Mouse (Mus musculus) embryonic facial prominence, embryonic 14.5 days (tissue): ENCODE measurements around the gene Eed. TPM values are rescaled to one million over a fixed set of nuclear protein-coding genes. Genes with fewer than 3 reads are reported as not detected.

Experiments used
- ATAC-seq: fragments of 200-750 bp; cut with Nextera tagmentation; 2 replicates; pipeline ENCODE4 v1.8.0; 2017; ENCODE audit warnings: low read depth, moderate number of reproducible peaks, moderate TSS enrichment
- DNase-seq: peaks from one replicate; pipeline ENCODE4 v3.0.0-alpha.2; 2015; ENCODE audit warnings: low spot score
- H3K27ac ChIP-seq: fragments of 300-500 bp; sonication (generic); replicated peaks from 2 replicates; pipeline ENCODE4 v1.5.1; 2014; ENCODE audit warnings: low read depth, mild to moderate bottlenecking, low read length, moderate library complexity
- H3K27me3 ChIP-seq: fragments of 300-500 bp; sonication (generic); replicated peaks from 2 replicates; pipeline ENCODE4 v1.6.1; 2014; ENCODE audit warnings: low read length; ENCODE audit not compliant: control insufficient read depth, insufficient read depth
- H3K36me3 ChIP-seq: fragments of 300-500 bp; sonication (generic); 2 replicates; pipeline ENCODE4 v1.6.1; 2014; ENCODE audit warnings: low read length, mixed read lengths; ENCODE audit not compliant: control insufficient read depth, insufficient read depth
- H3K4me1 ChIP-seq: fragments of 300-500 bp; sonication (generic); 2 replicates; pipeline ENCODE4 v1.6.1; 2014; ENCODE audit warnings: antibody characterized with exemption, low read length; ENCODE audit not compliant: control insufficient read depth, insufficient read depth
- H3K4me2 ChIP-seq: fragments of 300-500 bp; sonication (generic); 2 replicates; pipeline ENCODE4 v1.6.1; 2014; ENCODE audit warnings: low read depth, mild to moderate bottlenecking, low read length, moderate library complexity, mixed read lengths
- H3K4me3 ChIP-seq: fragments of 300-500 bp; sonication (generic); 2 replicates; pipeline ENCODE4 v1.5.1; 2014; ENCODE audit warnings: low read depth, mild to moderate bottlenecking, low read length
- H3K9ac ChIP-seq: fragments of 300-500 bp; sonication (generic); 2 replicates; pipeline ENCODE4 v1.6.1; 2014; ENCODE audit warnings: low read depth, mild to moderate bottlenecking, low read length, moderate library complexity, mixed read lengths
- H3K9me3 ChIP-seq: fragments of 300-500 bp; sonication (generic); 2 replicates; pipeline ENCODE4 v1.6.1; 2016; ENCODE audit warnings: low read length; ENCODE audit not compliant: control insufficient read depth
- WGBS: fragments of 180-500 bp; shearing (Covaris S2); extraction: QIAGEN DNeasy Blood & Tissue Kit; methylation state at CpG from one replicate; pipeline ENCODE4 v1.1.7; 2014; 5-methylcytosine and 5-hydroxymethylcytosine counted together
- polyA plus RNA-seq: library from polyadenylated mRNA; unstranded; fragments of >200 nt; fragmentation: Nextera tagmentation; extraction: Ambion mirVana; gene quantifications from 2 replicates; pipeline ENCODE4 v1.2.1, GENCODE M21; 2014

Gene Eed
- polyA plus RNA-seq, 1 experiment from 2014 or later = 64.7 TPM

DNA sequence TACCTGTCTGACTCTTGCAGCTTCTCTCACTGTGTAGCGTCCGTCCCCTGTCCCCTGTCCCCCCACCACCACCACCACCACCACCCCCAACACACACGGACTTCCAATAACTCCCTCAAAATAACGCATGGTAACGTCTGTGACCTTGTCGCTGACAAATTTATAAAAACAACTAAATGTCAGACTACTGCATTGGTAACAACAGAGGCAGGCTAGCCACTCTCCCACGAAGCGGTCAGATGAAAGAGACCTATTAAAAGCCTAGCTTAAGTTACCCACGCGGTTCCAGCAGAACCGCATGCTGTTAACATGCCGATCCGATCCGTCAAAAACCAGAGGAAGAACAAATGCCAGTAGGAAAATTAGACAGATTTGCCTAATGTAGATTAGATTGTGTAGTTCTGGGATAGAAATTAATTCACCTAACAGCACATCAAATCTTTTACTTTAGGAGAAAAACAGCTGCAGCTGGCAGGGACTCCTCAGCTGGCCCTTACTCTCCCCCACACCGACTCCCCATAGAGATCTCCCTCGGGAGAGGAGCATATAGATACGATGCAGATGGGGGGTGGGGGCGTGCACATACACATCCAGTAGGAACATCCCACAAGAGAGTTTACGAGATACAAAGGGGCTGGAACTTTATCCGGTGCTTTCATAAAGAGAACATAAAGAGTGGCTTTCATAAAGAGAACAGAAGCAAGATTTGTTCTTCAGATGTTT lies 71.7 kb downstream of the Eed start:
- H3K36me3 ChIP-seq = no peaks in the 10 kb centered on the region
- DNase-seq (peak; percentile 43), ATAC-seq (no peak)
- no peaks in the 10 kb centered on the region for H3K9me3 ChIP-seq
- H3K4me3 ChIP-seq = no peak overlapping the region
- H3K27me3 ChIP-seq = 0 out of 2 replicates have a peak, but pooled peaks cover 3% of the 10 kb centered on the region
- WGBS = 49% methylated on average over 20 of the region's 20 CpGs
- peak overlapping the region; percentile 31 for H3K4me2 ChIP-seq
- peaks cover 3% of the 10 kb centered on the region for H3K4me1 ChIP-seq
- no peak overlapping the region for H3K9ac ChIP-seq
- H3K27ac ChIP-seq = no peak overlapping the region

- Histone ChIP-seq H3K9me3 (no peaks in the 10 kb centered on the region), H3K27ac (no peak overlapping the region), H3K9ac (no peak overlapping the region), H3K4me2 (peak overlapping the region; percentile 31), H3K27me3 (0 out of 2 replicates have a peak, but pooled peaks cover 3% of the 10 kb centered on the region), H3K4me1 (peaks cover 6% of the 10 kb centered on the region), H3K4me3 (no peak overlapping the region), H3K36me3 (no peaks in the 10 kb centered on the region)
- DNase-seq = peak; percentile 72
- peak; percentile 45 for ATAC-seq
- 28% methylated on average over 7 of the region's 7 CpGs for WGBS
These were observed 72.4 kb downstream of the Eed start for GRCm38 (mm10) chr7:89908421-89908820.

DNA sequence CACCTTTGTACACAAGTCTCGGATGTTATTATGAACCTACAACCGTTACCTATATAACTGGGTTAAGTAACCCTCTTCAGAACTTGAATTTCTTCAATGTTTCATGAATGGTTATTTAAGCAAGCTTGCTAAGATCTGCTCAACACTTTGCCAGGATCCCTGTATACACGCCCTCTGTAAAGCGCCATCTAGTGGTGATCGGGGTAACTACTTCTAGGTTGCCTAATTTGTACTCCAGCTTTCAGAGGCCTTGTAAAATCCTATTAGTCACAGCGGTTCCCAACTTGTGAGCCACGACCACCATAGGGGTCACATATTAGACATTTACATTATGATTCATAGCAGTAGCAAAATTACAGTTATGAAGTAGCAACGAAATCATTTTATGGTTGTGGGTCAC lies 72.8 kb downstream of the Eed start:
- 0 out of 2 replicates have a peak, but pooled peaks cover 3% of the 10 kb centered on the region for H3K27me3 ChIP-seq
- WGBS = 19% methylated on average over 8 of the region's 8 CpGs
- no peaks in the 10 kb centered on the region for H3K9me3 ChIP-seq
- DNase-seq (peak; percentile 84), ATAC-seq (peak; percentile 68)
- no peaks in the 10 kb centered on the region for H3K36me3 ChIP-seq
- peaks cover 6% of the 10 kb centered on the region for H3K4me1 ChIP-seq
- no peak overlapping the region for H3K4me3 ChIP-seq
- H3K4me2 ChIP-seq = peak overlapping the region; percentile 31
- no peak overlapping the region for H3K9ac ChIP-seq
- H3K27ac ChIP-seq = no peak overlapping the region

Other genes with a start within 250 kb of the Eed start
- gene Ccdc81, start 77.4 kb downstream of the Eed start, polyA plus RNA-seq = 0.48 and 1.2 TPM in 2 replicates
- 125 and 136 TPM in 2 replicates for gene Hikeshi, start 39.8 kb downstream of the Eed start, polyA plus RNA-seq
- gene Picalm, start 149.2 kb upstream of the Eed start, polyA plus RNA-seq = 59.0 and 60.0 TPM in 2 replicates